Mouse (Mus musculus): ENCODE results near the gene Oas1f. TPM values are rescaled to one million over a fixed set of nuclear protein-coding genes. Genes with fewer than 3 reads are reported as not detected.
A peak's percentile ranks its signal among the peaks of the same experiment; 100 is the strongest.
"Not testable (repeated sequence)": the region's sequence is repeated elsewhere in the genome, so short reads cannot be mapped to it uniquely, and the experiment has no call there.

The Oas1f gene
- polyA plus RNA-seq, 1 experiment from 2014 or later: not detected

GRCm38 (mm10) chr5:120836731-120837585, 10.2 kb upstream of the Oas1f start:
- 11% methylated on average over 8 of the region's 8 CpGs for WGBS
- no peak for ATAC-seq (replicated peaks)
- Histone ChIP-seq H3K4me2 (replicated peaks) (no peak overlapping the region), H3K36me3 (no peaks in the 10 kb centered on the region), H3K9ac (replicated peaks) (no peak overlapping the region), H3K4me3 (no peak overlapping the region), H3K9me3 (no peaks in the 10 kb centered on the region), H3K4me1 (peaks cover 11% of the 10 kb centered on the region), H3K27me3 (no peaks in the 10 kb centered on the region), H3K27ac (replicated peaks) (no peak overlapping the region)

- H3K9ac ChIP-seq (replicated peaks): no peak overlapping the region
- 0 out of 2 replicates have a peak, but pooled peaks cover 2% of the 10 kb centered on the region for H3K4me1 ChIP-seq
- H3K9me3 ChIP-seq: no peaks in the 10 kb centered on the region
- no peak overlapping the region for H3K4me3 ChIP-seq
- no peaks in the 10 kb centered on the region for H3K36me3 ChIP-seq
- H3K27me3 ChIP-seq: no peaks in the 10 kb centered on the region
- H3K4me2 ChIP-seq (replicated peaks): no peak overlapping the region
- 47% methylated on average over 3 of the region's 3 CpGs for WGBS
- ATAC-seq (replicated peaks): peak; percentile 57; the same call in 1 of the 2 replicates
- peak overlapping the region; percentile 51 for H3K27ac ChIP-seq (replicated peaks)
Measured at GRCm38 (mm10) chr5:120844713-120845112, 2.5 kb upstream of the Oas1f start.

GRCm38 (mm10) chr5:120849601-120850136, 2.5 kb downstream of the Oas1f start:
- H3K4me2 ChIP-seq (replicated peaks): no peak overlapping the region
- no peaks in the 10 kb centered on the region for H3K27me3 ChIP-seq
- WGBS: 63% methylated on average over 3 of the region's 3 CpGs
- no peak overlapping the region for H3K4me3 ChIP-seq
- H3K9me3 ChIP-seq: peaks cover under 1% of the 10 kb centered on the region; the same call in 1 of the 2 replicates
- H3K9ac ChIP-seq (replicated peaks): no peak overlapping the region
- ATAC-seq (replicated peaks): no peak
- H3K36me3 ChIP-seq: no peaks in the 10 kb centered on the region
- no peak overlapping the region for H3K27ac ChIP-seq (replicated peaks)
- 0 out of 2 replicates have a peak, but pooled peaks cover 2% of the 10 kb centered on the region for H3K4me1 ChIP-seq

GRCm38 (mm10) chr5:120859241-120859640, 12.1 kb downstream of the Oas1f start:
- no peak overlapping the region for H3K4me2 ChIP-seq (replicated peaks)
- no peak overlapping the region for H3K27ac ChIP-seq (replicated peaks)
- H3K27me3 ChIP-seq: no peaks in the 10 kb centered on the region
- H3K4me1 ChIP-seq: no peaks in the 10 kb centered on the region
- H3K36me3 ChIP-seq: no peaks in the 10 kb centered on the region
- H3K9me3 ChIP-seq: peaks cover 2% of the 10 kb centered on the region; the same call in 1 of the 2 replicates
- no peak for ATAC-seq (replicated peaks)
- WGBS: 75% methylated on average over 2 of the region's 2 CpGs
- H3K4me3 ChIP-seq: no peak overlapping the region
- no peak overlapping the region for H3K9ac ChIP-seq (replicated peaks)

GRCm38 (mm10) chr5:120861121-120861520, 14.0 kb downstream of the Oas1f start, which contains the start of gene Oas1h:
Oas1h (plus strand) TSS chr5:120861421.
- Histone ChIP-seq H3K4me1 (no peaks in the 10 kb centered on the region), H3K36me3 (no peaks in the 10 kb centered on the region), H3K9ac (replicated peaks) (no peak within 1 kb of the TSS), H3K4me2 (replicated peaks) (no peak within 1 kb of the TSS), H3K27me3 (no peaks in the 10 kb centered on the region), H3K9me3 (no peaks in the 10 kb centered on the region), H3K27ac (replicated peaks) (no peak within 1 kb of the TSS), H3K4me3 (no peak within 1 kb of the TSS)
- no peak for ATAC-seq (replicated peaks)
- 51% methylated on average over 4 of the region's 4 CpGs for WGBS

- 82% methylated on average over 3 of the region's 3 CpGs for WGBS
Measured at GRCm38 (mm10) chr5:120865336-120865860, 18.2 kb downstream of the Oas1f start.

GRCm38 (mm10) chr5:120869436-120870015, 22.4 kb downstream of the Oas1f start:
- WGBS: 76% methylated on average over 7 of the region's 7 CpGs
- no peaks in the 10 kb centered on the region for H3K36me3 ChIP-seq
- no peaks in the 10 kb centered on the region for H3K4me1 ChIP-seq
- H3K4me3 ChIP-seq: no peak overlapping the region
- H3K27me3 ChIP-seq: no peaks in the 10 kb centered on the region
- ATAC-seq (replicated peaks): no peak
- H3K9ac ChIP-seq (replicated peaks): no peak overlapping the region
- H3K4me2 ChIP-seq (replicated peaks): no peak overlapping the region
- no peak overlapping the region for H3K27ac ChIP-seq (replicated peaks)
- no peaks in the 10 kb centered on the region for H3K9me3 ChIP-seq

More at GRCm38 (mm10) chr5:120865336-120865860, 18.2 kb downstream of the Oas1f start:
- Histone ChIP-seq H3K4me2 (replicated peaks) (no peak overlapping the region), H3K27me3 (no peaks in the 10 kb centered on the region), H3K4me3 (no peak overlapping the region), H3K4me1 (no peaks in the 10 kb centered on the region), H3K27ac (replicated peaks) (no peak overlapping the region), H3K9me3 (no peaks in the 10 kb centered on the region), H3K36me3 (no peaks in the 10 kb centered on the region), H3K9ac (replicated peaks) (no peak overlapping the region)
- no peak for ATAC-seq (replicated peaks)

GRCm38 (mm10) chr5:120870081-120870480, 22.9 kb downstream of the Oas1f start:
- Histone ChIP-seq H3K9ac (replicated peaks) (no peak overlapping the region), H3K27me3 (no peaks in the 10 kb centered on the region), H3K36me3 (no peaks in the 10 kb centered on the region), H3K9me3 (no peaks in the 10 kb centered on the region), H3K4me1 (no peaks in the 10 kb centered on the region), H3K4me3 (no peak overlapping the region), H3K27ac (replicated peaks) (no peak overlapping the region), H3K4me2 (replicated peaks) (no peak overlapping the region)
- no peak for ATAC-seq (replicated peaks)
- 68% methylated on average over 3 of the region's 3 CpGs for WGBS

- no peak for ATAC-seq (replicated peaks)
- H3K9ac ChIP-seq (replicated peaks): no peak overlapping the region
- no peak overlapping the region for H3K27ac ChIP-seq (replicated peaks)
- no peaks in the 10 kb centered on the region for H3K9me3 ChIP-seq
- no peaks in the 10 kb centered on the region for H3K27me3 ChIP-seq
- no peaks in the 10 kb centered on the region for H3K4me1 ChIP-seq
- H3K4me2 ChIP-seq (replicated peaks): no peak overlapping the region
- H3K4me3 ChIP-seq: no peak overlapping the region
- 79% methylated on average over 7 of the region's 7 CpGs for WGBS
- no peaks in the 10 kb centered on the region for H3K36me3 ChIP-seq
Measured at GRCm38 (mm10) chr5:120870782-120871181, 23.6 kb downstream of the Oas1f start.

GRCm38 (mm10) chr5:120871469-120871868, 24.3 kb downstream of the Oas1f start:
- 61% methylated on average over 2 of the region's 2 CpGs for WGBS

GRCm38 (mm10) chr5:120876839-120877238, 29.7 kb downstream of the Oas1f start:
- not testable (repeated sequence) for H3K9me3 ChIP-seq; H3K27ac ChIP-seq (replicated peaks); H3K4me3 ChIP-seq; H3K4me2 ChIP-seq (replicated peaks); ATAC-seq (replicated peaks); H3K4me1 ChIP-seq; H3K27me3 ChIP-seq; H3K9ac ChIP-seq (replicated peaks); H3K36me3 ChIP-seq
- 74% methylated on average over 2 of the region's 3 CpGs for WGBS

More at GRCm38 (mm10) chr5:120871469-120871868, 24.3 kb downstream of the Oas1f start:
- no peak overlapping the region for H3K4me3 ChIP-seq
- H3K27ac ChIP-seq (replicated peaks): no peak overlapping the region
- no peaks in the 10 kb centered on the region for H3K36me3 ChIP-seq
- H3K27me3 ChIP-seq: no peaks in the 10 kb centered on the region
- no peak for ATAC-seq (replicated peaks)
- H3K9ac ChIP-seq (replicated peaks): no peak overlapping the region
- no peaks in the 10 kb centered on the region for H3K9me3 ChIP-seq
- H3K4me1 ChIP-seq: no peaks in the 10 kb centered on the region
- H3K4me2 ChIP-seq (replicated peaks): no peak overlapping the region

- H3K27me3 ChIP-seq; H3K4me2 ChIP-seq (replicated peaks); H3K4me1 ChIP-seq; ATAC-seq (replicated peaks); H3K4me3 ChIP-seq; H3K27ac ChIP-seq (replicated peaks); H3K9me3 ChIP-seq; H3K36me3 ChIP-seq; H3K9ac ChIP-seq (replicated peaks): not testable (repeated sequence)
- WGBS: 84% methylated on average over 2 of the region's 2 CpGs
Measured at GRCm38 (mm10) chr5:120877407-120877806, 30.2 kb downstream of the Oas1f start.

Data from forebrain, embryonic 15.5 days (tissue).